ENCODE assay signal across 8 mouse cellular contexts in the genomic region with DNA sequence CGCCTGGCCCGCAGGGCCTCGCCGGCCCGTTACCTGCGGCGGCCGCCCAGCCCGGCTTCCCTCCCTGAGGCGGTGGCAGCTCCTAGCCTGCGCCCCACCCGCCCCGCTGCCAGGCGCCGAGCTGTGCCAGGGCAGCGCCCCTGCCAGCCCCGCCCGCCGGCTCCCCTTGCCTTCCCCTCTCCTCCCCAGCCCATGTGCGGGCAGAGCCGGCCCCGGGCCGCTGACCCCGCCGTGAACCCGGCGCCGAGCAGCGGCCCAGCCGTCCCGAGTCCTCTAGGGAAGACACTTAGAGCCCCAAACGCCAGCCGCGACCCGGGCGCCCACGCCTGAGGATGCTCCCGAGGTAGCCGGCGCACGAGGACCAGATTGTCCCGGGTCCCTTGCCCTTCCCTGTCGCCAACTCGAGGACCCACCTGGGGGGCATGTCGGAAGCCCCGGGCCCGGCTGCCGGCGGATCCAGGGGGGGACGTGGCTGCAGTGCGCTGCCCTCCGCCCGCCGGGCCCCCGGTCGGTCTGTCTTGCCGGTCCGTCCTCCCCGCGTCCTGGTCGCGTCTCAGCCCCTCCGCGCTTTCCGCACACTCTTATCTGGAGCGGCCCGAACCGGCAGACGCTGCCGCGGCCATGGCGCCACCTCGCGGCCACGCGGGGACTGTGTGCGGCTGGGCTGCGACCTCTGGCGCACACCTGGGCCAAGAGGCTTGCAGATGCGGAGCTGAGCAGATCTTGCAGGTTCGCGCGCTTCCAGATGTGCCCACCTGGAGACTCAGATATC. TPM values are rescaled to one million over a fixed set of nuclear protein-coding genes. Genes with fewer than 3 reads are reported as not detected.
DNase-seq lines count a peak whose midpoint lies in the region; ATAC-seq and TF ChIP-seq lines count a peak whose summit lies in the region.

No protein-coding gene starts in this region.

- H3K4me2 ChIP-seq in forebrain, embryonic 11.5 days (ENCODE audit: low read depth, low read length, severe bottlenecking), result peak overlapping the region; percentile 74
- peak overlapping the region; percentile 87 for H3K4me2 ChIP-seq in lung, embryonic 16.5 days (ENCODE audit: low read depth, low read length)

- H3K4me3 ChIP-seq in E14TG2a.4 (replicated peaks; ENCODE audit: low read length), result peak overlapping the region; percentile 79
- H3K4me3 ChIP-seq in bone marrow macrophage, adult 2 months (ENCODE audit: insufficient read depth, low read length), result peak overlapping the region; percentile 25
- peak overlapping the region; percentile 40 for H3K4me3 ChIP-seq in forebrain, embryonic 11.5 days (ENCODE audit: low read depth, low read length)
- H3K4me3 ChIP-seq in lung, embryonic 16.5 days (ENCODE audit: low read length), result peak overlapping the region; percentile 75

- intact Hi-C loops in heart, postnatal 14 days (cut with DNase I), result loop anchor here (1.0 to 10.0 kb wide), 3 partner anchors 36 to 304 kb away; no protein-coding TSS in a partner anchor

- DNase-seq in forebrain, embryonic 11.5 days (ENCODE audit: low spot score), result peak; percentile 91
- DNase-seq in heart, postnatal 14 days, result peak; percentile 95
- peak; percentile 82 to 93 for DNase-seq in kidney, postnatal 36 days
- peak; percentile 85 for DNase-seq in ovary, postnatal 14 days (ENCODE audit: low spot score)
- DNase-seq in thymus, postnatal 25 days, result peak; percentile 89

- no peak for TF ChIP-seq POLR2A in bone marrow macrophage, adult 2 months (IDR thresholded peaks at IDR 0.05; ENCODE audit: borderline replicate concordance, low read depth, low read length)

- no peak for ATAC-seq in forebrain, embryonic 11.5 days (replicated peaks; ENCODE audit: low FRiP score)
- ATAC-seq in lung, embryonic 16.5 days (ENCODE audit: low read depth), result peak; percentile 50

- H3K9ac ChIP-seq in forebrain, embryonic 11.5 days (ENCODE audit: low read length), result peak overlapping the region; percentile 27
- peak overlapping the region; percentile 87 for H3K9ac ChIP-seq in lung, embryonic 16.5 days (ENCODE audit: low read length)

- no peaks in the 10 kb centered on the region for H3K9me3 ChIP-seq in E14TG2a.4 (ENCODE audit: low read length)
- no peaks in the 10 kb centered on the region for H3K9me3 ChIP-seq in forebrain, embryonic 11.5 days (ENCODE audit: control insufficient read depth, low read length)
- no peaks in the 10 kb centered on the region for H3K9me3 ChIP-seq in lung, embryonic 16.5 days (ENCODE audit: control insufficient read depth, low read length)

- WGBS in forebrain, embryonic 11.5 days, result under 1% methylated on average over 72 of the region's 83 CpGs
- WGBS in lung, embryonic 16.5 days, result under 1% methylated on average over 73 of the region's 83 CpGs

- peaks cover 94% of the 10 kb centered on the region for H3K27me3 ChIP-seq in E14TG2a.4 (ENCODE audit: insufficient read depth, low read length)
- H3K27me3 ChIP-seq in forebrain, embryonic 11.5 days (ENCODE audit: control insufficient read depth, insufficient read depth, low read length), result peaks cover 97% of the 10 kb centered on the region
- peaks cover 55% of the 10 kb centered on the region for H3K27me3 ChIP-seq in lung, embryonic 16.5 days (ENCODE audit: control insufficient read depth, insufficient read depth, low read depth, low read length)

- TF ChIP-seq CTCF in E14TG2a.4 (conservative IDR thresholded peaks at IDR 0.05; ENCODE audit: low read length), result no peak
- TF ChIP-seq CTCF in bone marrow macrophage, adult 2 months (IDR thresholded peaks at IDR 0.05; ENCODE audit: low read depth, low read length), result peak; percentile 63

- peaks cover 66% of the 10 kb centered on the region for H3K4me1 ChIP-seq in E14TG2a.4 (replicated peaks; ENCODE audit: low read depth, low read length)
- peaks cover 8% of the 10 kb centered on the region; the same call in 1 of the 2 replicates for H3K4me1 ChIP-seq in bone marrow macrophage, adult 2 months (ENCODE audit: control insufficient read depth, insufficient read depth, low read length)
- peaks cover 35% of the 10 kb centered on the region for H3K4me1 ChIP-seq in forebrain, embryonic 11.5 days (replicated peaks; ENCODE audit: control insufficient read depth, insufficient read depth, low read length)
- peaks cover 43% of the 10 kb centered on the region for H3K4me1 ChIP-seq in lung, embryonic 16.5 days (replicated peaks; ENCODE audit: control insufficient read depth, insufficient read depth, low read length)

- H3K27ac ChIP-seq in bone marrow macrophage, adult 2 months (ENCODE audit: insufficient read depth, low read depth, low read length), result no peak overlapping the region
- H3K27ac ChIP-seq in forebrain, embryonic 11.5 days (ENCODE audit: low read depth, low read length), result no peak overlapping the region
- peak overlapping the region; percentile 84 for H3K27ac ChIP-seq in lung, embryonic 16.5 days (ENCODE audit: low read length)

- peaks cover under 1% of the 10 kb centered on the region; the same call in 1 of the 2 replicates for H3K36me3 ChIP-seq in E14TG2a.4 (ENCODE audit: insufficient read depth, low read length)
- no peaks in the 10 kb centered on the region for H3K36me3 ChIP-seq in forebrain, embryonic 11.5 days (ENCODE audit: control insufficient read depth, insufficient read depth, low read length)
- H3K36me3 ChIP-seq in lung, embryonic 16.5 days (ENCODE audit: control insufficient read depth, insufficient read depth, low read length), result peaks cover 13% of the 10 kb centered on the region

RNA-seq across cellular contexts. Expression of gene Hic1, which starts 0.5 kb away (rescaled TPM):
- polyA plus RNA-seq in bone marrow macrophage, adult 2 months (2012; ENCODE audit: insufficient read depth, insufficient read length, missing spikeins), result not detected in 2 replicates
- 0.86 and 1.1 TPM in 2 replicates for polyA plus RNA-seq in forebrain, embryonic 11.5 days (2014; fragmentation: Nextera tagmentation; extraction: Ambion mirVana)
- total RNA-seq in heart, postnatal 14 days (2021), result 10 to 100 TPM; 22.7 to 26.3 TPM
- polyA plus RNA-seq in lung, embryonic 16.5 days (2015; fragmentation: Nextera tagmentation; extraction: Ambion mirVana), result 8.4 and 8.5 TPM in 2 replicates

RNA-seq across cellular contexts. Expression of gene Ovca2, which starts 9.9 kb away (rescaled TPM):
- 13.4 and 17.7 TPM in 2 replicates for polyA plus RNA-seq in bone marrow macrophage, adult 2 months (2012; ENCODE audit: insufficient read depth, insufficient read length, missing spikeins)
- polyA plus RNA-seq in forebrain, embryonic 11.5 days (2014; fragmentation: Nextera tagmentation; extraction: Ambion mirVana), result 32.7 and 34.4 TPM in 2 replicates
- total RNA-seq in heart, postnatal 14 days (2021), result 1 to 10 TPM; 7.1 TPM
- 24.0 and 24.2 TPM in 2 replicates for polyA plus RNA-seq in lung, embryonic 16.5 days (2015; fragmentation: Nextera tagmentation; extraction: Ambion mirVana)

RNA-seq across cellular contexts. Expression of gene Dph1, which starts 22.3 kb away (rescaled TPM):
- 7.0 and 8.8 TPM in 2 replicates for polyA plus RNA-seq in bone marrow macrophage, adult 2 months (2012; ENCODE audit: insufficient read depth, insufficient read length, missing spikeins)
- 21.8 and 24.0 TPM in 2 replicates for polyA plus RNA-seq in forebrain, embryonic 11.5 days (2014; fragmentation: Nextera tagmentation; extraction: Ambion mirVana)
- 1 to 10 TPM; 9.9 TPM for total RNA-seq in heart, postnatal 14 days (2021)
- 17.1 and 17.9 TPM in 2 replicates for polyA plus RNA-seq in lung, embryonic 16.5 days (2015; fragmentation: Nextera tagmentation; extraction: Ambion mirVana)

RNA-seq across cellular contexts. Expression of gene Rtn4rl1, which starts 24.8 kb away (rescaled TPM):
- 0.91 and 1.6 TPM in 2 replicates for polyA plus RNA-seq in bone marrow macrophage, adult 2 months (2012; ENCODE audit: insufficient read depth, insufficient read length, missing spikeins)
- 1.0 and 1.1 TPM in 2 replicates for polyA plus RNA-seq in forebrain, embryonic 11.5 days (2014; fragmentation: Nextera tagmentation; extraction: Ambion mirVana)
- 10 to 100 TPM; 10.6 to 13.2 TPM for total RNA-seq in heart, postnatal 14 days (2021)
- 2.0 and 2.9 TPM in 2 replicates for polyA plus RNA-seq in lung, embryonic 16.5 days (2015; fragmentation: Nextera tagmentation; extraction: Ambion mirVana)

Comparison
In these comparisons a context has a peak if more than half of its experiments do, and no peak if none do; other contexts are left out.
1. H3K4me3 ChIP-seq: peak in every context shown above with its lines; median percentile 79 in E14TG2a.4; 75 in lung, embryonic 16.5 days; 40 in forebrain, embryonic 11.5 days; 25 in bone marrow macrophage, adult 2 months.